Mouse (Mus musculus) CD4-positive, CD25-positive, alpha-beta regulatory T cell, adult 2 months (primary cell): ENCODE measurements around the gene Gm21117.
"Not testable (repeated sequence)": the region's sequence is repeated elsewhere in the genome, so short reads cannot be mapped to it uniquely, and the experiment has no call there.

ENCODE experiments used
- DNase-seq: peaks from one replicate; pipeline ENCODE4 v3.0.0-alpha.2; 2012; ENCODE audit warnings: low read depth, low spot score

Gm21117 gene

DNA sequence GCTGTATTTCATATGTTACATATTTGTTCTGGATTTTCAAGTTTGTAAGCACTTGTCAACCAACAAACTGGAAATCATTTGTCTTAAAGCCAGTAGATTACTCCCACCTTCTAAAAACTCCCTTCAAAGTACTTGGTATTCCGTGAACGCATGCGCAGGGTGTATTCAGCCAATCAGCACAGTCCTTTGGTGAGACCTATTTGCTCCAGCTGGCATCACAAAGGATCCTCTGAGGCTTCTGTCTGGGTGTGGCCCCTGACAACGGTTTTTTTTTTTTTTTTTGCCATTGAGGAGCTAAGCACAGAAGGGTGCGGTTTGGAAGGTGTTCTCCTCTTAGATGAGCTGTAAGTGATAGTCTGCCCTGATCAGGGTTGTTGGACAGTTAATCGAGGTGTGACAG lies at the start of gene Gm21117:
TSS of gene Gm21117 (plus strand) at position 301 of the 400 bp plus-strand sequence.
- DNase-seq: not testable (repeated sequence)
